Mouse (Mus musculus): Measurements from ENCODE around the gene Larp1. TPM values are rescaled to one million over a fixed set of nuclear protein-coding genes. Genes with fewer than 3 reads are reported as not detected.

Gene Larp1
- total and polyA plus RNA-seq, 3 experiments: 73.9 to 2,325 (median 201) TPM

- Histone ChIP-seq H3K9ac (ENCODE audit: control insufficient read depth, low read depth, low read length, poor library complexity, severe bottlenecking) (peak overlapping the region; percentile 99), H3K36me3 (ENCODE audit: control insufficient read depth in 1 of 2, insufficient read depth in 2 of 2, low read length in 2 of 2) (peaks cover 2 to 49% of the 10 kb centered on the region in 2 experiments; a peak in 3 of 4 replicates), H3K4me1 (ENCODE audit: control insufficient read depth in 1 of 2, insufficient read depth in 2 of 2, low read length in 2 of 2) (peaks cover 27 to 34% of the 10 kb centered on the region in 2 experiments), H3K27ac (ENCODE audit: control insufficient read depth, low read depth, low read length) (peak overlapping the region; percentile 81), H3K4me3 (ENCODE audit: control insufficient read depth in 1 of 2, insufficient read depth in 1 of 2, low read depth in 2 of 2, low read length in 2 of 2) (peak overlapping the region; percentile 91 to 98), H3K9me3 (replicated peaks; ENCODE audit: insufficient read depth, low read length) (no peaks in the 10 kb centered on the region), H3K27me3 (ENCODE audit: control insufficient read depth in 1 of 2, insufficient read depth in 2 of 2, low read length in 2 of 2) (no peaks in the 10 kb centered on the region), H3K79me2 (ENCODE audit: control insufficient read depth, insufficient read depth, low read length, poor library complexity) (peaks cover 71% of the 10 kb centered on the region)
- peak; percentile 76 for DNase-seq (ENCODE audit: low read depth, low spot score)
- TF ChIP-seq ZKSCAN1 (IDR thresholded peaks at IDR 0.05; ENCODE audit: low read depth, low read length): no peak
- TF ChIP-seq POLR2AphosphoS5 (IDR thresholded peaks at IDR 0.05; ENCODE audit: borderline replicate concordance, low read depth, low read length): no peak
- TF ChIP-seq MYB (IDR thresholded peaks at IDR 0.05; ENCODE audit: low read depth, low read length): no peak
- TF ChIP-seq USF1 (IDR thresholded peaks at IDR 0.05; ENCODE audit: low read depth, low read length): no peak
- 0 out of 4 replicates have a peak, but pooled peaks of 1 of the 2 experiments have one; percentile 10 for TF ChIP-seq EP300 (IDR thresholded peaks at IDR 0.05; ENCODE audit: low read depth in 1 of 2, low read length in 2 of 2)
- no peak for TF ChIP-seq HCFC1 (IDR thresholded peaks at IDR 0.05; ENCODE audit: low read depth, low read length)
- peak; percentile 82 for TF ChIP-seq MXI1 (IDR thresholded peaks at IDR 0.05; ENCODE audit: low read depth, low read length)
- TF ChIP-seq TCF12 (IDR thresholded peaks at IDR 0.05; ENCODE audit: low read depth, low read length): 0 out of 2 replicates have a peak, but pooled peaks have one; percentile 6
- peak; percentile 85 for TF ChIP-seq ETS1 (IDR thresholded peaks at IDR 0.05; ENCODE audit: low read depth, low read length)
- TF ChIP-seq NELFE (IDR thresholded peaks at IDR 0.05; ENCODE audit: low read depth, low read length): no peak
- no peak for TF ChIP-seq UBTF (IDR thresholded peaks at IDR 0.05; ENCODE audit: borderline replicate concordance, insufficient read depth, low read depth, low read length)
- peak; percentile 16; the same call in 1 of the 2 replicates for TF ChIP-seq MAX (IDR thresholded peaks at IDR 0.05; ENCODE audit: low read length)
- no peak; the same call in 1 of the 2 replicates for TF ChIP-seq CHD1 (IDR thresholded peaks at IDR 0.05; ENCODE audit: low read depth, low read length)
- no peak for TF ChIP-seq ELF1 (IDR thresholded peaks at IDR 0.05; ENCODE audit: low read depth, low read length)
- no peak for TF ChIP-seq CTCF (IDR thresholded peaks at IDR 0.05 in 2 of 3, conservative IDR thresholded peaks at IDR 0.05 in 1 of 3; ENCODE audit: control insufficient read depth in 1 of 3, insufficient read depth in 1 of 3, low read depth in 2 of 3, low read length in 3 of 3, poor library complexity in 1 of 3, severe bottlenecking in 1 of 3)
- no peak for TF ChIP-seq CHD2 (IDR thresholded peaks at IDR 0.05; ENCODE audit: low read length)
- TF ChIP-seq TAL1 (IDR thresholded peaks at IDR 0.05; ENCODE audit: low read length): no peak
- TF ChIP-seq SIN3A (IDR thresholded peaks at IDR 0.05; ENCODE audit: low read length): peak; percentile 90
- no peak for TF ChIP-seq POLR2AphosphoS2 (IDR thresholded peaks at IDR 0.05; ENCODE audit: low read length)
- no peak for TF ChIP-seq JUND (IDR thresholded peaks at IDR 0.05; ENCODE audit: low read depth, low read length)
- no peak for TF ChIP-seq MEF2A (IDR thresholded peaks at IDR 0.05; ENCODE audit: extremely low read depth, insufficient replicate concordance, low read depth, low read length, poor library complexity, severe bottlenecking)
- TF ChIP-seq ZC3H11A (IDR thresholded peaks at IDR 0.05; ENCODE audit: low read depth, low read length): no peak
- no peak for TF ChIP-seq MAFK (IDR thresholded peaks at IDR 0.05; ENCODE audit: borderline replicate concordance, low read depth, low read length)
- TF ChIP-seq GABPA (IDR thresholded peaks at IDR 0.05; ENCODE audit: low read depth, low read length): no peak
- TF ChIP-seq E2F4 (IDR thresholded peaks at IDR 0.05; ENCODE audit: borderline replicate concordance, low read depth, low read length): no peak
- TF ChIP-seq SMC3 (IDR thresholded peaks at IDR 0.05; ENCODE audit: low read depth, low read length): no peak
- peak; percentile 33; the same call in 1 of the 2 replicates for TF ChIP-seq MAZ (IDR thresholded peaks at IDR 0.05; ENCODE audit: low read depth, low read length)
- TF ChIP-seq GATA1 (IDR thresholded peaks at IDR 0.05; ENCODE audit: low read depth, low read length): no peak
- no peak for TF ChIP-seq ZMIZ1 (IDR thresholded peaks at IDR 0.05; ENCODE audit: low read depth, low read length)
- TF ChIP-seq RCOR1 (IDR thresholded peaks at IDR 0.05; ENCODE audit: low read depth, low read length): 0 out of 2 replicates have a peak, but pooled peaks have one; percentile 12
- TF ChIP-seq MYC (IDR thresholded peaks at IDR 0.05; ENCODE audit: low read depth, low read length): peak; percentile 58
- no peak for TF ChIP-seq BHLHE40 (IDR thresholded peaks at IDR 0.05; ENCODE audit: borderline replicate concordance, low read depth, low read length)
- TF ChIP-seq TBP (IDR thresholded peaks at IDR 0.05; ENCODE audit: low read depth, low read length): peak; percentile 74; the same call in 1 of the 2 replicates
- no peak for TF ChIP-seq KAT2A (conservative IDR thresholded peaks at IDR 0.05; ENCODE audit: low read depth, low read length)
- TF ChIP-seq RAD21 (IDR thresholded peaks at IDR 0.05; ENCODE audit: low read depth, low read length): no peak
- TF ChIP-seq NRF1 (IDR thresholded peaks at IDR 0.05; ENCODE audit: insufficient read depth, low read depth, low read length, poor library complexity, severe bottlenecking): no peak
Observed at GRCm38 (mm10) chr11:58010226-58010781, 1.4 kb downstream of the Larp1 start.
